Mouse (Mus musculus) heart, embryonic 11.5 days (tissue): ENCODE data around the gene Stip1. TPM values are rescaled to one million over a fixed set of nuclear protein-coding genes. Genes with fewer than 3 reads are reported as not detected.

Experiments used
- ATAC-seq: fragments of 200-750 bp; cut with Nextera tagmentation; replicated peaks from 2 replicates; pipeline ENCODE4 v1.8.0; 2017; ENCODE audit warnings: moderate library complexity; ENCODE audit not compliant: insufficient number of reproducible peaks, low FRiP score, low TSS enrichment
- H3K27ac ChIP-seq: fragments of 300-500 bp; sonication (generic); 2 replicates; pipeline ENCODE4 v1.5.1; 2014; ENCODE audit warnings: mild to moderate bottlenecking, low read depth, low read length
- H3K27me3 ChIP-seq: fragments of 300-500 bp; sonication (generic); 2 replicates; pipeline ENCODE4 v1.6.1; 2014; ENCODE audit warnings: mild to moderate bottlenecking, low read length, mixed read lengths; ENCODE audit not compliant: control insufficient read depth, insufficient read depth
- H3K36me3 ChIP-seq: fragments of 300-500 bp; sonication (generic); 2 replicates; pipeline ENCODE4 v1.6.1; 2014; ENCODE audit warnings: mild to moderate bottlenecking, low read length, moderate library complexity, mixed read lengths; ENCODE audit not compliant: control insufficient read depth, insufficient read depth
- H3K4me1 ChIP-seq: fragments of 300-500 bp; sonication (generic); 2 replicates; pipeline ENCODE4 v1.6.1; 2014; ENCODE audit warnings: low read length; ENCODE audit not compliant: control insufficient read depth, insufficient read depth
- H3K4me2 ChIP-seq: fragments of 300-500 bp; sonication (generic); 2 replicates; pipeline ENCODE4 v1.6.1; 2014; ENCODE audit warnings: mild to moderate bottlenecking, moderate library complexity
- H3K4me3 ChIP-seq: fragments of 300-500 bp; sonication (generic); 2 replicates; pipeline ENCODE4 v1.5.1; 2014; ENCODE audit warnings: low read depth, low read length
- H3K9ac ChIP-seq: fragments of 300-500 bp; sonication (generic); 2 replicates; pipeline ENCODE4 v1.6.1; 2014; ENCODE audit warnings: mild to moderate bottlenecking, low read depth, low read length, moderate library complexity
- H3K9me3 ChIP-seq: fragments of 300-500 bp; sonication (generic); replicated peaks from 2 replicates; pipeline ENCODE4 v1.6.1; 2016; ENCODE audit warnings: low read length; ENCODE audit not compliant: control insufficient read depth
- WGBS: fragments of 180-500 bp; shearing (Covaris S2); extraction: QIAGEN DNeasy Blood & Tissue Kit; methylation state at CpG from one replicate; pipeline ENCODE4 v1.1.7; 2014; ENCODE audit not compliant: insufficient replicate concordance; 5-methylcytosine and 5-hydroxymethylcytosine counted together
- polyA plus RNA-seq: library from polyadenylated mRNA; unstranded; fragments of >200 nt; fragmentation: Nextera tagmentation; extraction: Ambion mirVana; gene quantifications from 2 replicates; pipeline ENCODE4 v1.2.1, GENCODE M21; 2014

Stip1 gene
- polyA plus RNA-seq, 1 experiment from 2014 or later: 266 TPM

DNA sequence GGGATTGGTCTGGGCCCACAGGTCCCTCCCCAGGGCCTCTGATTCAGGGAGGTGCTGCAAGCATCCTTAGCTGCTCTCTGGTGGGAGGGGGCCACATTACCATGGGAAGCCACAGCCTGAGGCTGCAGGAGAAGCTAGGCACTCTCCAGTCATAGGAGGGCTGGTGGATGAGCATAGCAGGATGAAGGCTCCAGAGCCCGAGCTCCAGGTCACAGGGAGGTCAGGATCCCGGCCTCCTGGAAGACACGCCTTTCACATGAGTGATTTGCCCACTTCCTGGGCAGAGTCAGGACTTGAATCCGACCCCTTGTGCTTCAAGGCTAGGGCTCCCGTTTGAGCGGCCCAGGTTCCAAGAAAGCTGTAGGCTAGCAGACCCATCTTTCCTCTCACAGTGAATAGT is 68.1 kb downstream of the Stip1 start:
- H3K27ac ChIP-seq: peak overlapping the region; percentile 42; the same call in 1 of the 2 replicates
- no peaks in the 10 kb centered on the region for H3K27me3 ChIP-seq
- peaks cover 43% of the 10 kb centered on the region for H3K4me1 ChIP-seq
- no peak for ATAC-seq
- H3K4me2 ChIP-seq: no peak overlapping the region
- H3K9me3 ChIP-seq: no peaks in the 10 kb centered on the region
- H3K36me3 ChIP-seq: no peaks in the 10 kb centered on the region
- WGBS: 27% methylated on average over 6 of the region's 6 CpGs
- no peak overlapping the region for H3K4me3 ChIP-seq
- 0 out of 2 replicates have a peak overlapping the region, but pooled peaks have one; percentile 23 for H3K9ac ChIP-seq

Other genes with a start within 250 kb of the Stip1 start
- 11.1 and 11.7 TPM in 2 replicates for gene Rps6ka4, start 199.3 kb downstream of the Stip1 start, polyA plus RNA-seq
- gene Ccdc88b, start 181.8 kb downstream of the Stip1 start, polyA plus RNA-seq: 0.15 and 0.84 TPM in 2 replicates
- gene Trmt112, start 130.3 kb downstream of the Stip1 start, polyA plus RNA-seq: 91.5 and 97.8 TPM in 2 replicates
- 143 and 150 TPM in 2 replicates for gene Prdx5, start 129.9 kb downstream of the Stip1 start, polyA plus RNA-seq
- 9.0 and 10.5 TPM in 2 replicates for gene Esrra, start 118.2 kb downstream of the Stip1 start, polyA plus RNA-seq
- 1.9 and 3.9 TPM in 2 replicates for gene Catsperz, start 114.6 kb downstream of the Stip1 start, polyA plus RNA-seq
- gene Kcnk4, start 105.5 kb downstream of the Stip1 start, polyA plus RNA-seq: 0.17 and 0.46 TPM in 2 replicates
- gene Bad, start 98.1 kb downstream of the Stip1 start, polyA plus RNA-seq: 54.9 and 55.7 TPM in 2 replicates
- 22.4 and 23.7 TPM in 2 replicates for gene Gpr137, start 97.5 kb downstream of the Stip1 start, polyA plus RNA-seq
- 162 and 177 TPM in 2 replicates for gene Ppp1r14b, start 65.0 kb downstream of the Stip1 start, polyA plus RNA-seq
- gene Plcb3, start 63.5 kb downstream of the Stip1 start, polyA plus RNA-seq: 17.2 and 20.1 TPM in 2 replicates
- 84.5 and 88.4 TPM in 2 replicates for gene Fkbp2, start 59.5 kb downstream of the Stip1 start, polyA plus RNA-seq
- gene Vegfb, start 52.3 kb downstream of the Stip1 start, polyA plus RNA-seq: 76.9 and 79.1 TPM in 2 replicates
- 26.3 and 28.5 TPM in 2 replicates for gene Dnajc4, start 47.4 kb downstream of the Stip1 start, polyA plus RNA-seq
- 24.6 and 25.2 TPM in 2 replicates for gene Nudt22, start 43.9 kb downstream of the Stip1 start, polyA plus RNA-seq
- gene Trpt1, start 43.8 kb downstream of the Stip1 start, polyA plus RNA-seq: 13.4 and 14.7 TPM in 2 replicates
- 11.5 and 11.9 TPM in 2 replicates for gene Fermt3, start 20.5 kb downstream of the Stip1 start, polyA plus RNA-seq
- gene Macrod1, start 16.8 kb upstream of the Stip1 start, polyA plus RNA-seq: 13.3 and 16.7 TPM in 2 replicates
- 0.79 and 0.97 TPM in 2 replicates for gene Flrt1, start 65.8 kb upstream of the Stip1 start, polyA plus RNA-seq
- gene Otub1, start 166.3 kb upstream of the Stip1 start, polyA plus RNA-seq: 172 and 186 TPM in 2 replicates
- gene Cox8a, start 177.6 kb upstream of the Stip1 start, polyA plus RNA-seq: 1,752 and 1,771 TPM in 2 replicates
- gene Naa40, start 201.2 kb upstream of the Stip1 start, polyA plus RNA-seq: 62.1 and 68.6 TPM in 2 replicates
- 8.4 and 9.5 TPM in 2 replicates for gene Rcor2, start 227.4 kb upstream of the Stip1 start, polyA plus RNA-seq